Mouse (Mus musculus) thymus, adult 2 months (tissue): ENCODE measurements around the gene Tmem81. TPM values are rescaled to one million over a fixed set of nuclear protein-coding genes. Genes with fewer than 3 reads are reported as not detected.

Source experiments
- DNase-seq: peaks from one replicate; pipeline ENCODE4 v3.0.0; 2021
- H3K27ac ChIP-seq: fragments of 200-500 bp; 2 replicates; pipeline ENCODE4 v1.5.1; 2012; ENCODE audit warnings: low read length, control low read depth; ENCODE audit not compliant: control insufficient read depth, insufficient read depth
- H3K27me3 ChIP-seq: fragments of 200-500 bp; 2 replicates; pipeline ENCODE4 v1.6.1; 2012; ENCODE audit warnings: mild to moderate bottlenecking, low read length, moderate library complexity, mixed read lengths; ENCODE audit not compliant: control insufficient read depth, insufficient read depth
- H3K36me3 ChIP-seq: fragments of 200-500 bp; 2 replicates; pipeline ENCODE4 v1.6.1; 2012; ENCODE audit warnings: mild to moderate bottlenecking, low read length, moderate library complexity; ENCODE audit not compliant: control insufficient read depth, insufficient read depth
- H3K4me1 ChIP-seq: fragments of 200-500 bp; replicated peaks from 2 replicates; pipeline ENCODE4 v1.6.1; 2012; ENCODE audit warnings: low read length; ENCODE audit not compliant: control insufficient read depth, insufficient read depth
- H3K4me3 ChIP-seq: fragments of 200-500 bp; 2 replicates; pipeline ENCODE4 v1.5.1; 2012; ENCODE audit warnings: mild to moderate bottlenecking, low read length, control low read depth, moderate library complexity; ENCODE audit not compliant: control insufficient read depth, insufficient read depth
- CTCF ChIP-seq: fragments of 200-500 bp; IDR thresholded peaks from 2 replicates; pipeline ENCODE4 v1.5.1; 2012; ENCODE audit warnings: mild to moderate bottlenecking, control low read depth, low read length, moderate library complexity, borderline replicate concordance; ENCODE audit not compliant: control insufficient read depth, poor library complexity, insufficient read depth; ENCODE audit errors: extremely low read depth
- POLR2A ChIP-seq: fragments of 200-500 bp; IDR thresholded peaks from 2 replicates; pipeline ENCODE4 v1.6.1; 2012; ENCODE audit warnings: mild to moderate bottlenecking, low read length, control low read depth, moderate library complexity; ENCODE audit not compliant: control insufficient read depth, poor library complexity, insufficient read depth; ENCODE audit errors: extremely low read depth
- WGBS: fragments of 180-500 bp; shearing (Covaris S2); methylation state at CpG from one replicate; pipeline ENCODE4 v1.1.7; 2018; 5-methylcytosine and 5-hydroxymethylcytosine counted together
- polyA plus RNA-seq: library from polyadenylated mRNA; depleted of rRNA; stranded (reverse); fragments of >200 nt; gene quantifications from 2 replicates; pipeline ENCODE4 v1.2.3, GENCODE M21; 2012; rRNA removed

The Tmem81 gene
- polyA plus RNA-seq, 1 experiment, result 5.5 TPM

DNA sequence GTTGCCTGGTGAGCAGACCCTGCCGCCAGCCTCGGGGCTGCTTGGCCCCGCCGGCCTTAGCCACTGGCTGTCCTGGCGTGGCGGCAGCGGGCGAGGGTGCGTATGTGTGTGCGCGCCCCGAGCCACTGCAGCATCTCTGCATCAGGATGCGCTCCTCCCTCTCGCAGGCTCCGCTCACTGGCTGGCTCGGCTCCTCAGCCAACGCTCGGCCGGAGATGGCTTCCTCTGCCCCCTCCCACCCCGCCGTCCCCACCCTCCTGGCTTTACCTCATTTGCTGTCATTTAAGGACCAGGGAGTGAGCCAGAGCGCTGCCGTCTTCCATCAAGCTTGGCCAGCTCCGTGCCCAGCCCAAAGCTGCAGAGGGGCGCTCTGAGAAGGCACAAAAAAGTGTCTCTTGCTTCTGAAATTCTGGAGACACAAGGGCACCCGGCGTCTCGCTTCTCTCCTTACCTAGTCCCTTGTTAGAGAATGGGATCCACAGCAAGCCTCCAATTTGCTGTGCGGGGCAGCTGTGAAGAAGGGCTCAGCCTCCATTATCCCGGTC, 36.8 kb downstream of the Tmem81 start, which contains the start of gene Cntn2:
TSS of gene Cntn2 (minus strand) at position 495 of the 545 bp plus-strand sequence.
- Histone ChIP-seq H3K4me3 (no peak within 1 kb of the TSS), H3K36me3 (no peaks in the 10 kb centered on the region), H3K27ac (no peak within 1 kb of the TSS), H3K27me3 (peaks cover 9% of the 10 kb centered on the region; the same call in 1 of the 2 replicates), H3K4me1 (no peaks in the 10 kb centered on the region)
- TF ChIP-seq POLR2A (no peak), CTCF (no peak)
- DNase-seq, result no peak
- WGBS, result 10% methylated on average over 30 of the region's 30 CpGs

DNA sequence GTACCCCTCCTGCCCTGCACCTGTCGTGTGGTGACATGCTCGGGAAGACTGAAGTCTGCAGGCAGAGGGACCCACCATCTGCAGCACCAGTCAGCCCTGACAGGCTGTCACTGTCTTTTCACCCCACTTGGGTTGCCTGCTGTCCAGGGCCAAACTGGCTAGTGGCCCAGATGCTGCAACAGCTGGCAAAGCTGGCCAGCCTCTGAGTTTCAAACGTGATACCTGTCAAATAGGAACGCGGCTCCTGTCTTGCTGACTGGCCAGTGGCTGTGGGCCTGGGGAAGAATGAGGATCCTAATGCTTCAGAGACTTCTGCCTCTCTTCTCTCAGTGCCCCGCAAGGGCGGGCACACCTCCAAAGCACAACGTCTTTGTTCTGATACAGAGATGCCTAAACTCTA, 37.8 kb downstream of the Tmem81 start:
- DNase-seq, result no peak
- H3K36me3 ChIP-seq, result no peaks in the 10 kb centered on the region
- H3K27me3 ChIP-seq, result peaks cover 9% of the 10 kb centered on the region; the same call in 1 of the 2 replicates
- TF ChIP-seq CTCF (no peak), POLR2A (no peak)
- 79% methylated on average over 8 of the region's 8 CpGs for WGBS
- H3K27ac ChIP-seq, result no peak overlapping the region
- no peaks in the 10 kb centered on the region for H3K4me1 ChIP-seq
- no peak overlapping the region for H3K4me3 ChIP-seq

- DNase-seq, result no peak
- 39% methylated on average over 9 of the region's 9 CpGs for WGBS
- H3K27me3 ChIP-seq, result no peaks in the 10 kb centered on the region
Observed at GRCm38 (mm10) chr1:132557901-132558631, 52.0 kb downstream of the Tmem81 start.

More at GRCm38 (mm10) chr1:132557901-132558631, 52.0 kb downstream of the Tmem81 start:
- no peaks in the 10 kb centered on the region for H3K36me3 ChIP-seq
- no peak overlapping the region for H3K27ac ChIP-seq
- no peaks in the 10 kb centered on the region for H3K4me1 ChIP-seq
- TF ChIP-seq POLR2A, result no peak
- TF ChIP-seq CTCF, result no peak
- no peak overlapping the region for H3K4me3 ChIP-seq

Other genes with a start within 250 kb of the Tmem81 start
- 5.5 and 6.6 TPM in 2 replicates for gene Klhdc8a, start 207.6 kb upstream of the Tmem81 start, polyA plus RNA-seq
- 5.6 and 5.7 TPM in 2 replicates for gene Nuak2, start 190.1 kb upstream of the Tmem81 start, polyA plus RNA-seq
- gene Tmcc2, start 114.9 kb upstream of the Tmem81 start, polyA plus RNA-seq, result 4.1 and 5.3 TPM in 2 replicates
- 6.3 and 6.8 TPM in 2 replicates for gene Dstyk, start 88.7 kb upstream of the Tmem81 start, polyA plus RNA-seq
- 33.1 TPM in 2 replicates for gene Rbbp5, start 28.9 kb upstream of the Tmem81 start, polyA plus RNA-seq
- 0.80 and 0.91 TPM in 2 replicates for gene Cntn2, start 37.0 kb downstream of the Tmem81 start, polyA plus RNA-seq
- 2.0 and 2.1 TPM in 2 replicates for gene Nfasc, start 235.6 kb downstream of the Tmem81 start, polyA plus RNA-seq